Mouse (Mus musculus) heart, embryonic 16.5 days (tissue): ENCODE measurements at regions not wholly inside any gene's neighbourhood (a gene's known extent, or its start where the extent isn't known, plus 50 kb on each side); places are given as distances from the start of the nearest gene placed in this dataset.
A peak's percentile ranks its signal among the peaks of the same experiment; 100 is the strongest.

Source experiments
- ATAC-seq: fragments of 200-750 bp; cut with Nextera tagmentation; replicated peaks from 2 replicates; pipeline ENCODE4 v1.8.0; 2017; ENCODE audit warnings: moderate number of reproducible peaks; ENCODE audit not compliant: insufficient read depth, low FRiP score; ENCODE audit errors: extremely low read depth
- H3K27ac ChIP-seq: fragments of 300-500 bp; sonication (generic); 2 replicates; pipeline ENCODE4 v1.5.1; 2014; ENCODE audit warnings: mild to moderate bottlenecking, low read length, control low read depth, moderate library complexity
- H3K27me3 ChIP-seq: fragments of 300-500 bp; sonication (generic); 2 replicates; pipeline ENCODE4 v1.6.1; 2014; ENCODE audit warnings: low read length, mixed read lengths; ENCODE audit not compliant: control insufficient read depth, insufficient read depth
- H3K36me3 ChIP-seq: fragments of 300-500 bp; sonication (generic); 2 replicates; pipeline ENCODE4 v1.6.1; 2014; ENCODE audit not compliant: control insufficient read depth, insufficient read depth
- H3K4me1 ChIP-seq: fragments of 300-500 bp; sonication (generic); 2 replicates; pipeline ENCODE4 v1.6.1; 2014; ENCODE audit warnings: low read length, mixed read lengths; ENCODE audit not compliant: control insufficient read depth, insufficient read depth
- H3K4me2 ChIP-seq: fragments of 300-500 bp; sonication (generic); 2 replicates; pipeline ENCODE4 v1.6.1; 2014; ENCODE audit warnings: low read depth, mild to moderate bottlenecking, control low read depth, low read length
- H3K4me3 ChIP-seq: fragments of 300-500 bp; sonication (generic); 2 replicates; pipeline ENCODE4 v1.5.1; 2014; ENCODE audit warnings: mild to moderate bottlenecking, control low read depth, low read length
- H3K9ac ChIP-seq: fragments of 300-500 bp; sonication (generic); 2 replicates; pipeline ENCODE4 v1.6.1; 2014; ENCODE audit warnings: low read length, control low read depth
- H3K9me3 ChIP-seq: fragments of 300-500 bp; sonication (generic); replicated peaks from 2 replicates; pipeline ENCODE4 v1.6.1; 2016; ENCODE audit warnings: low read length; ENCODE audit not compliant: control insufficient read depth
- WGBS: fragments of 180-500 bp; shearing (Covaris S2); extraction: QIAGEN DNeasy Blood & Tissue Kit; methylation state at CpG from one replicate; pipeline ENCODE4 v1.1.7; 2014; 5-methylcytosine and 5-hydroxymethylcytosine counted together

- 71% methylated on average over 2 of the region's 2 CpGs for WGBS
- Histone ChIP-seq H3K27ac (no peak overlapping the region), H3K36me3 (no peaks in the 10 kb centered on the region)
Observed at GRCm38 (mm10) chr13:35241443-35241842, 214.5 kb upstream of the Eci2 start.

GRCm38 (mm10) chr13:35243946-35244345, 217.1 kb upstream of the Eci2 start:
- Histone ChIP-seq H3K36me3 (no peaks in the 10 kb centered on the region), H3K27ac (no peak overlapping the region), H3K4me2 (no peak overlapping the region), H3K4me1 (no peaks in the 10 kb centered on the region), H3K27me3 (no peaks in the 10 kb centered on the region), H3K4me3 (no peak overlapping the region), H3K9ac (no peak overlapping the region), H3K9me3 (peaks cover 3% of the 10 kb centered on the region; the same call in 1 of the 2 replicates)
- ATAC-seq = no peak

More at GRCm38 (mm10) chr13:35241443-35241842, 214.5 kb upstream of the Eci2 start:
- Histone ChIP-seq H3K4me2 (no peak overlapping the region), H3K9ac (no peak overlapping the region), H3K4me1 (no peaks in the 10 kb centered on the region), H3K4me3 (no peak overlapping the region), H3K27me3 (no peaks in the 10 kb centered on the region), H3K9me3 (peaks cover 3% of the 10 kb centered on the region; the same call in 1 of the 2 replicates)
- no peak for ATAC-seq

GRCm38 (mm10) chr13:35257386-35257785, 230.5 kb upstream of the Eci2 start:
- Histone ChIP-seq H3K4me3 (no peak overlapping the region), H3K36me3 (no peaks in the 10 kb centered on the region), H3K27ac (no peak overlapping the region), H3K4me2 (no peak overlapping the region), H3K4me1 (no peaks in the 10 kb centered on the region), H3K9me3 (0 out of 2 replicates have a peak, but pooled peaks cover 3% of the 10 kb centered on the region), H3K9ac (no peak overlapping the region), H3K27me3 (no peaks in the 10 kb centered on the region)
- ATAC-seq = no peak
- WGBS = 65% methylated on average over 2 of the region's 2 CpGs

DNA sequence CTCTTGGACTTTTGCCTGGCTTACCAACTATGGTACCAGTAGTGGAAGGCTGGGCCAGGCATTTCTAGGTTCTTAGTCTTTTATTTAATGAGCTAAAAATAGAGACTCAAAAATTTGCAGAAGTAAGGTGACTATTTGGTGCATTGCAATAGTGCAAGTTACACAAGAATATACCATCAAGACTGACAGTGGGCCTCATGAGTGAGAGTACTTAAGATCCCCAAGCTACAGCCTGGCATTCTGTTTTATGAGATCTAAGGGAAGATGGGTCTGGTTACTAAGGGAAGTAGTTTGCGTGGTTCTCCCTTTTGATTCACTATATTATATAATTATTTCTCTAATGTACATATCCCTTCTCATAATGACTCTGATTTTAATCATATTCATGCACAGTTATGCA, 231.8 kb upstream of the Eci2 start:
- Histone ChIP-seq H3K27me3 (no peaks in the 10 kb centered on the region), H3K9ac (no peak overlapping the region), H3K9me3 (no peaks in the 10 kb centered on the region), H3K4me3 (no peak overlapping the region), H3K4me2 (no peak overlapping the region), H3K36me3 (no peaks in the 10 kb centered on the region), H3K4me1 (no peaks in the 10 kb centered on the region), H3K27ac (no peak overlapping the region)
- 80% methylated on average over 1 of the region's 1 CpGs for WGBS
- no peak for ATAC-seq

- Histone ChIP-seq H3K27ac (no peak overlapping the region), H3K4me1 (no peaks in the 10 kb centered on the region), H3K36me3 (no peaks in the 10 kb centered on the region), H3K4me2 (no peak overlapping the region), H3K9me3 (no peaks in the 10 kb centered on the region), H3K4me3 (no peak overlapping the region), H3K9ac (no peak overlapping the region), H3K27me3 (no peaks in the 10 kb centered on the region)
- ATAC-seq = peak; percentile 60; the same call in 1 of the 2 replicates
- 29% methylated on average over 1 of the region's 1 CpGs for WGBS
Observed at GRCm38 (mm10) chr13:35283959-35284358, 257.1 kb upstream of the Eci2 start.

DNA sequence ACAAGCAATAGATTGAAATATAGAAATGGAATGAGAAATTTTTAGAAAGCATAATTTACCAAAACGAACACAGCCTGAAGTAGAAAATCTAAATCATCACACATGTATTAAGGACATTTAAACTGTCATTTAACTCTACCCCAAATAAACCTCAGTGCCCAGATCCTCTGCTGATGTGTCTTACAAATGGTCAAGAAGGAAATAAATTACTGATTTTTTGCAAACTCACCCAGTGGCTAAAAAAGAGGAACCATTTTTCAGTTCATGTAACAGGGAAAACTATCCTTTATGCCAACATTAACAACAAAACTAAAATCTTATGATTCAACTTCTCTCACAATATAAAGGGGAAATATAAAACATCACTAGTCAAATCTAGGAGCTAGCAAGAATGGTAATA, 275.2 kb upstream of the Eci2 start:
- Histone ChIP-seq H3K27ac (no peak overlapping the region), H3K4me3 (no peak overlapping the region), H3K9ac (no peak overlapping the region), H3K4me1 (no peaks in the 10 kb centered on the region), H3K9me3 (no peaks in the 10 kb centered on the region), H3K4me2 (no peak overlapping the region), H3K27me3 (no peaks in the 10 kb centered on the region), H3K36me3 (no peaks in the 10 kb centered on the region)
- no peak for ATAC-seq
- WGBS = 61% methylated on average over 1 of the region's 1 CpGs

GRCm38 (mm10) chr13:35316772-35317171, 289.9 kb upstream of the Eci2 start:
- H3K36me3 ChIP-seq = no peaks in the 10 kb centered on the region
- no peaks in the 10 kb centered on the region for H3K27me3 ChIP-seq
- H3K4me1 ChIP-seq = no peaks in the 10 kb centered on the region
- WGBS = 88% methylated on average over 1 of the region's 1 CpGs
- H3K9ac ChIP-seq = no peak overlapping the region
- H3K4me3 ChIP-seq = no peak overlapping the region
- H3K4me2 ChIP-seq = no peak overlapping the region
- ATAC-seq = no peak
- H3K9me3 ChIP-seq = no peaks in the 10 kb centered on the region
- no peak overlapping the region for H3K27ac ChIP-seq

- H3K4me3 ChIP-seq = peak overlapping the region; percentile 43
- no peaks in the 10 kb centered on the region for H3K9me3 ChIP-seq
- peak overlapping the region; percentile 56 for H3K4me2 ChIP-seq
- ATAC-seq = no peak
- H3K36me3 ChIP-seq = no peaks in the 10 kb centered on the region
- H3K9ac ChIP-seq = no peak overlapping the region; the same call in 1 of the 2 replicates
- peaks cover 2% of the 10 kb centered on the region; the same call in 1 of the 2 replicates for H3K4me1 ChIP-seq
- no peaks in the 10 kb centered on the region for H3K27me3 ChIP-seq
- 25% methylated on average over 10 of the region's 10 CpGs for WGBS
- H3K27ac ChIP-seq = no peak overlapping the region
Observed at GRCm38 (mm10) chr13:35326682-35327242, 299.9 kb upstream of the Eci2 start.

- Histone ChIP-seq H3K9me3 (no peaks in the 10 kb centered on the region), H3K9ac (no peak overlapping the region), H3K4me1 (peaks cover 2% of the 10 kb centered on the region; the same call in 1 of the 2 replicates), H3K27me3 (no peaks in the 10 kb centered on the region), H3K4me3 (no peak overlapping the region), H3K4me2 (no peak overlapping the region), H3K27ac (no peak overlapping the region), H3K36me3 (no peaks in the 10 kb centered on the region)
- no peak for ATAC-seq
- 57% methylated on average over 2 of the region's 2 CpGs for WGBS
Observed at GRCm38 (mm10) chr13:35328320-35328719, 301.4 kb upstream of the Eci2 start.
